Mouse (Mus musculus) large intestine, adult 2 months (tissue): ENCODE data around the gene Mrpl9. TPM values are rescaled to one million over a fixed set of nuclear protein-coding genes. Genes with fewer than 3 reads are reported as not detected.

ENCODE experiments used
- DNase-seq: peaks from one replicate; pipeline ENCODE4 v3.0.0-alpha.2; 2012; ENCODE audit warnings: low read depth, low spot score
- WGBS: fragments of 180-500 bp; shearing (Covaris S2); methylation state at CpG from one replicate; pipeline ENCODE4 v1.1.7; 2018; 5-methylcytosine and 5-hydroxymethylcytosine counted together
- polyA plus RNA-seq: library from polyadenylated mRNA; depleted of rRNA; stranded (reverse); fragments of >200 nt; gene quantifications from 2 replicates; pipeline ENCODE4 v1.2.3, GENCODE M21; 2012

Gene Mrpl9
- polyA plus RNA-seq, 1 experiment = 33.9 TPM

- DNase-seq = no peak
Observed at GRCm38 (mm10) chr3:94463926-94464578, 20.9 kb downstream of the Mrpl9 start.

GRCm38 (mm10) chr3:94465632-94466430, 22.7 kb downstream of the Mrpl9 start:
- 86% methylated on average over 13 of the region's 13 CpGs for WGBS
- no peak for DNase-seq

More at GRCm38 (mm10) chr3:94463926-94464578, 20.9 kb downstream of the Mrpl9 start:
- 58% methylated on average over 11 of the region's 11 CpGs for WGBS

GRCm38 (mm10) chr3:94468931-94469330, 25.8 kb downstream of the Mrpl9 start:
- no peak for DNase-seq
- WGBS = 56% methylated on average over 3 of the region's 3 CpGs

GRCm38 (mm10) chr3:94472447-94473114, 29.5 kb downstream of the Mrpl9 start:
- 16% methylated on average over 28 of the region's 28 CpGs for WGBS
- DNase-seq = peak; percentile 57

GRCm38 (mm10) chr3:94473115-94473505, 30.0 kb downstream of the Mrpl9 start:
- DNase-seq = no peak
- 49% methylated on average over 10 of the region's 10 CpGs for WGBS

GRCm38 (mm10) chr3:94473567-94474232, 30.6 kb downstream of the Mrpl9 start:
- 64% methylated on average over 5 of the region's 5 CpGs for WGBS
- no peak for DNase-seq

- DNase-seq = peak; percentile 69
- WGBS = 23% methylated on average over 8 of the region's 8 CpGs
Observed at GRCm38 (mm10) chr3:94476301-94477035, 33.4 kb downstream of the Mrpl9 start.

GRCm38 (mm10) chr3:94477444-94477843, 34.3 kb downstream of the Mrpl9 start:
- DNase-seq = no peak
- WGBS = 68% methylated on average over 4 of the region's 4 CpGs

GRCm38 (mm10) chr3:94477981-94478422, 34.9 kb downstream of the Mrpl9 start, which contains the start of gene Celf3:
Gene Celf3 (plus strand): TSS chr3:94478295.
- WGBS = 6% methylated on average over 14 of the region's 14 CpGs
- DNase-seq = no peak

- whole genome bisulfite sequencing = 27% methylated on average over 9 of the region's 9 CpGs
- no peak for DNase-seq
Observed at GRCm38 (mm10) chr3:94478591-94479169, 35.6 kb downstream of the Mrpl9 start.

- WGBS = 12% methylated on average over 11 of the region's 11 CpGs
- no peak for DNase-seq
Observed at GRCm38 (mm10) chr3:94479564-94479963, 36.4 kb downstream of the Mrpl9 start.

- DNase-seq = no peak
- WGBS = 32% methylated on average over 16 of the region's 16 CpGs
Observed at GRCm38 (mm10) chr3:94480291-94480884, 37.3 kb downstream of the Mrpl9 start, which contains the start of gene Riiad1. Gene Riiad1 (minus strand): TSS chr3:94480341.

- 75% methylated on average over 4 of the region's 4 CpGs for WGBS
Observed at GRCm38 (mm10) chr3:94481429-94481828, 38.3 kb downstream of the Mrpl9 start.

GRCm38 (mm10) chr3:94482764-94483385, 39.8 kb downstream of the Mrpl9 start:
- peak; percentile 60 for DNase-seq
- 73% methylated on average over 17 of the region's 17 CpGs for WGBS

More at GRCm38 (mm10) chr3:94481429-94481828, 38.3 kb downstream of the Mrpl9 start:
- no peak for DNase-seq

- DNase-seq = no peak
- 54% methylated on average over 20 of the region's 20 CpGs for WGBS
Observed at GRCm38 (mm10) chr3:94483790-94484439, 40.8 kb downstream of the Mrpl9 start.

- 70% methylated on average over 7 of the region's 7 CpGs for WGBS
- no peak for DNase-seq
Observed at GRCm38 (mm10) chr3:94485922-94486321, 42.8 kb downstream of the Mrpl9 start.

GRCm38 (mm10) chr3:94487581-94487980, 44.5 kb downstream of the Mrpl9 start:
- DNase-seq = no peak
- 64% methylated on average over 6 of the region's 6 CpGs for WGBS
